Mouse (Mus musculus): Measurements from ENCODE around the gene Snx20. TPM values are rescaled to one million over a fixed set of nuclear protein-coding genes. Genes with fewer than 3 reads are reported as not detected.

Gene Snx20
- 0.59 and 1.3 TPM in 2 replicates for polyA plus RNA-seq (2016; fragmentation: Nextera tagmentation; extraction: Ambion mirVana)

DNA sequence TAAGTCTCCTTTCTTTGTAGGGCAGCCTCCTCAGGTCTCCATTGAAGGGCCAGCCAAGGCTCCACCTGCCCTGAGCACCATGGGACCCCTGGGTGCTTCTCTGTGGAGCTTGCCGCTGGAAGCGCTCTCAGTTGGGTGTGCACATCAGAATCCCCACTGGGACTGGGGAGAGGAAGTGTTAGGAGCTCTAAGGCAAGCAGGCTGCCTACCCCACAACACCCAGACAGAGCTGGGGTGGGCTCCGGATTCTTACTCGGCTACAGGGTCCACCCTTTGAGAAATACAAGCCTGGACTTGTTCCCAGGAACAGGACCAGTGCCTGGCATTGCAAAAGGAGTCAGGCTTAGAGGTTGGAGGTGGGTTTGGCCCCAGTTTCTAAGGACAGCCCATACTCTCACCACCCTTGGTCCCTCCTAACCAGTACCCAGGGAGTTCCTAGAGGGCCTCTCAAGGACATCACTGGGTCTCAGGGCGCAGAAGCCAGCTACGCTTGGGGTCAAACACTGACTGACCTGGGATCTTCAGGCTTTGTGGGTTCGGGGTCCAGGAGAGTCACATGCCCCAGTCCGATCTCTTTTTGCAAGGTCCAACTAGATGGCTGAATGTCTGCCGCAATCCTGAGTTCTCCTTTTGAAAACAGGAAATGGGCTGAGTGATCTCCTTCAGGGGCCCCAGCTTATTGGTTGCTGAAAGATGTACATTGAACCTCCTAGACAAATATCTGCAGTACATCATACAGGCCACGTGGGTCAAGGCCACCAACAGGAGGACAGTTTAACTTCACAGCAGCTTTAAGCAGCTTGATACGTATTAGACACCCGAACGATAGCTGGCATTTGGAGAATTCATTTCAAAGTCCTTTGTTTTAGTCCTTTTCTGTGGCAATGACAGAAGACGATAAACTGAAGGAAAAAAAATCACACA is at the start of gene Snx20:
Snx20 (minus strand) TSS at position 655 of the 924 bp plus-strand sequence.
- no peak within 1 kb of the TSS; the same call in none of the 2 replicates for H3K27ac ChIP-seq
- no peak for DNase-seq (ENCODE audit: low spot score)
- WGBS = 80% methylated on average over 14 of the region's 14 CpGs
- H3K4me3 ChIP-seq = no peak within 1 kb of the TSS
- peaks cover 13% of the 10 kb centered on the region; the same call in 1 of the 2 replicates for H3K4me1 ChIP-seq
- no peaks in the 10 kb centered on the region for H3K36me3 ChIP-seq
- H3K9me3 ChIP-seq = no peaks in the 10 kb centered on the region
- H3K27me3 ChIP-seq (ENCODE audit: insufficient read depth, poor library complexity, severe bottlenecking) = peaks cover 10% of the 10 kb centered on the region; the same call in 1 of the 2 replicates

DNA sequence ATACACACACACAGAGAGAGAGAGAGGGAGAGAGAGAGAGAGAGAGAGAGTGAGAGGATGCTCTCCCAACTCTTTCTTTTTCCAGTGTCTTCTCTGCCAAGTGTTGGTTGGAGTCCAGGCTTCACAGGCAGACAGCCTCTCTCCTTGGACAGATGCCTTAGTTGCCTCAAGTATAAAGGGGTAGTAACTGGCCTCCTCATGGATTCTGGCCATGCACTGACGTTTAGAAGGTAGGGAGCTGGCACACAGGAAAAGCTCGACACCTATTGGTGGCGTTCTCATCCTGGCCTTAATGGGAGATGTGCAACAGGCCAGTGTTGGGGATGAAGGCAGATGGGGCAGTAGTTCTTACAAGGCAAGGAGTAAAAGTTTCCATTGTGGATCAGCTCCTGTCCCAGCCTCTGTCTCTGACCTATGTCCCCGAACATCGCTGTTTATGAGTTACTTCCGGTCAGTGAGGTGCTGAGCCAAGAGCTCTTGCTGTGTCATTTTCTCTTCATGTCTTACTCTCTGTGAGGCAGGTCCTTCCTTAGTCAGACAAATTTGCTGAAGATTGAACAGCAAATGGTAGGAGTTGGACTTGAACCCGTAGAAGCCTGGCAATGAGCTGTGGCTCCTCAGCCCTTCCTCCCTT is 47.8 kb upstream of the Snx20 start:
- no peak overlapping the region for H3K4me3 ChIP-seq
- no peaks in the 10 kb centered on the region for H3K36me3 ChIP-seq
- 0 out of 2 replicates have a peak, but pooled peaks cover 5% of the 10 kb centered on the region for H3K4me1 ChIP-seq
- WGBS = 82% methylated on average over 7 of the region's 7 CpGs
- H3K27ac ChIP-seq = no peak overlapping the region
- no peaks in the 10 kb centered on the region for H3K27me3 ChIP-seq (ENCODE audit: insufficient read depth, poor library complexity, severe bottlenecking)
- no peaks in the 10 kb centered on the region for H3K9me3 ChIP-seq
- DNase-seq (ENCODE audit: low spot score) = peak; percentile 55

GRCm38 (mm10) chr8:88681046-88681445 is 45.1 kb upstream of the Snx20 start:
- DNase-seq (ENCODE audit: low spot score) = no peak
- Histone ChIP-seq H3K27ac (no peak overlapping the region), H3K36me3 (no peaks in the 10 kb centered on the region), H3K4me3 (no peak overlapping the region), H3K4me1 (no peaks in the 10 kb centered on the region), H3K9me3 (no peaks in the 10 kb centered on the region), H3K27me3 (ENCODE audit: insufficient read depth, poor library complexity, severe bottlenecking) (no peaks in the 10 kb centered on the region)
- 86% methylated on average over 8 of the region's 8 CpGs for WGBS

DNA sequence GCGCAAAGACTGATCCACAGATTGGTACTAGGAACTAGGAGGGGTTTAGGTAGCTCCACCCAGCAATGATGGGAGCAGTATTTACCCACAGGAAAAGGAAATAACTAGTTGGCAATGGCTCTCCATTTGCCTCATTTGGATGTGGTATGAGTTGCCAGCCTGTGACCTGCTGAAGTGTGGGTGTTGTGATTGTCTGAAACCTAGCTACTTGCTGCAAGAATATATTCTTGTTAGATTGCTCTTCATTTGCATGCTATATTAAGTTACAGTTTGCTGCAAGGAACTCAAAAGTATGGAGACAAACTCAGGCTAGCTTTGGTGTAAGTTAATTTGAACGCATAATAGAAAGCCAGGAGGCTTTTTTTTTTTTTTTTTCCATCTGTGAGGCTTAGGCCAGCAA is 44.6 kb upstream of the Snx20 start:
- no peaks in the 10 kb centered on the region for H3K9me3 ChIP-seq
- no peak for DNase-seq (ENCODE audit: low spot score)
- no peaks in the 10 kb centered on the region for H3K27me3 ChIP-seq (ENCODE audit: insufficient read depth, poor library complexity, severe bottlenecking)
- no peaks in the 10 kb centered on the region for H3K36me3 ChIP-seq
- no peak overlapping the region for H3K4me3 ChIP-seq
- H3K27ac ChIP-seq = no peak overlapping the region
- 85% methylated on average over 2 of the region's 2 CpGs for whole genome bisulfite sequencing
- H3K4me1 ChIP-seq = no peaks in the 10 kb centered on the region

DNA sequence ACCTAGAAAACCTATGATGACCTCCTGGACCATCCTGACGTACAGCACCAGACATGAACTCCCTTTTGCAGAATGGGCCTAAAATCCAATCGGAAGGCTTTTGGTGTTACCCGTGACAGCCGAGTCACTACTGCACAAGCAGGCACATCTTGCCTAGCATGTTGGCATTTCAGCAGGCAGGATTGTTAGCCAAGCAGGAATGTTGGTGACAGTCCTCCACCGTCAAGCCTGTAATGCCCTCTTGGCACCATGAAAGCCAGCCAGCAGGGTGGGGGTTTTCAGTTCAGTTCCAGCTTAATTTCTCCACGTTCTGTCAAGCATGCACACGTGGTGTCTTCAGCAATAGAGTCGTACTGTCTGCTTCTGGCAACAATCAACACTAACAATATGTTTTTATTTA is 41.1 kb upstream of the Snx20 start:
- Histone ChIP-seq H3K36me3 (no peaks in the 10 kb centered on the region), H3K4me1 (no peaks in the 10 kb centered on the region), H3K9me3 (no peaks in the 10 kb centered on the region), H3K4me3 (no peak overlapping the region), H3K27me3 (ENCODE audit: insufficient read depth, poor library complexity, severe bottlenecking) (peaks cover 5% of the 10 kb centered on the region; the same call in 1 of the 2 replicates), H3K27ac (no peak overlapping the region)
- DNase-seq (ENCODE audit: low spot score) = no peak
- WGBS = 85% methylated on average over 8 of the region's 8 CpGs

DNA sequence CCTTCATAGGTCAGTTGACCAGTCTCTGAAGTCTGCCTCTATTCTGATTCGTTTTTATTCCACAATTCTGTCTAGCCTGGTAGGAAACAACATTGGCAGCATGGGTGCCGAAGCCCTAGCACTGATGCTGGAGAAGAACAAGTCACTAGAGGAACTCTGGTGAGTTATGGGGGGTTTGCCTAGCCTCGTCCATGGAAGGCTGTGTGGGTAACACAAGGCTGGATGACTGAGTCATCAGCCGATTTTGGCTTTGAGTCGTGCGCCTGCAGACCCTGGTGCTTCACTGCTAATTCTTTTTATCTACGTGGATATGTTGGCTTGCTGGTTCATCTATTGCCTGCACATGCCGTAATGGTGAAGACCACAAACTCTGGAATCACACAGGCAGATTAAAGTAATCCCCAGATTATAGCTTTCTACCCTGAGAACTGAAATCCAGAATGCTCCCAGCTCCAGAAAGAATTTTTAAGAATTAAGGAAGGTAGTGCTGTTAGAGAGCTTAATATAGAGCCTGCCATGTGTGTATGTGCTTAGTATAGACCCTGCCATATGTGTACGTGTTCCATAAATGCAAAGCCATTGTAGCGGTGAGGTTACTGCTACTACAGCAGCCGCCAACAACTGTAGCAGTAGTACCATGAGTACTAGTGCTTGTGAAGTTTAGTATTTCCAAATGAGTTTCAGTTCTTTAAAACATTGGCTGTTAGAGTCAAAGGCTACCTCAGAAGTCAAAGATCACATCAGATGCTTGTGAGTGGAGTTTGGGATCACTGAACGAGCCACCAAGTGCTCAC is 39.6 kb upstream of the Snx20 start:
- no peaks in the 10 kb centered on the region for H3K9me3 ChIP-seq
- H3K4me3 ChIP-seq = no peak overlapping the region
- H3K27ac ChIP-seq = no peak overlapping the region
- H3K4me1 ChIP-seq = no peaks in the 10 kb centered on the region
- no peak for DNase-seq (ENCODE audit: low spot score)
- 80% methylated on average over 12 of the region's 12 CpGs for WGBS
- H3K36me3 ChIP-seq = no peaks in the 10 kb centered on the region
- peaks cover 12% of the 10 kb centered on the region; the same call in 1 of the 2 replicates for H3K27me3 ChIP-seq (ENCODE audit: insufficient read depth, poor library complexity, severe bottlenecking)

DNA sequence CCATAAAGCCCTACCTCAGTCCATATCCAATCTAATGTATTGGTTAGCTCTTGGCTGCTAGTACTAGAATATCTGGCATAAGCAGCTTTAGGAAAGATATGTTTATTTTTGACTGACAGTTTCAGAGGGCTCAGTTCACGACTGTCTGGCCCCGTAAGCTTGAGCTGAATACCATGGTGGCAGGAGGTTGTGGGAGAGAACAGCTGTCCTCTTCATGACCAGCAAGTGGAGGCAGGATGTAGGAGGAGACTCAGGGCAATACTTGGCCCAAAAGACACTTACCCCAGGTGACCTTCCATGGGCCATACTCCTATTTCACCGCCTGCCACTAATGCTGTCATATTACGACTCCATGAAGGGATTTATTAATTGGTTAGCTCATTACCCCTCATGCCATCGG is 37.9 kb upstream of the Snx20 start:
- Histone ChIP-seq H3K4me1 (no peaks in the 10 kb centered on the region), H3K9me3 (no peaks in the 10 kb centered on the region), H3K27ac (no peak overlapping the region), H3K36me3 (no peaks in the 10 kb centered on the region), H3K4me3 (no peak overlapping the region), H3K27me3 (ENCODE audit: insufficient read depth, poor library complexity, severe bottlenecking) (peaks cover 15% of the 10 kb centered on the region; the same call in 1 of the 2 replicates)
- no peak for DNase-seq (ENCODE audit: low spot score)
- WGBS = 87% methylated on average over 5 of the region's 5 CpGs

DNA sequence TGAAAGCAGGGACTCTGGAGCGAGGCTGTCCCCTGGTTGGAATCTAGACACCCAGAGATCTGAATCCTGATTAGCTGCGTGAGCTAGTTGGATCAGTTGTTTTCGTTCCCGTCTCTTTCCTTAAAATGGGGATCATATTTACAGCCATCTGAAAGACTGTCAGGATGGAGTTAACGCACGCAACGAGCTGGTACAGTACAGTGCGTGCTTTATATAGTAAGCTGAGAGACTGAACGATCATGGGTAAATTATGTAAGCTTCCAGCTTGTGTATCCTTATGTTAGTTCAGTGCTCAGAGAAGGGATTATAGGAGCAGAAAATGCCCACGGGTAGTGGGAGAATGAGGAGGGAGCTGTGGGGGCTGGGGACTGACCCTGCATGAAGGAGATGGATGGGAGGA is 35.6 kb upstream of the Snx20 start:
- no peak overlapping the region for H3K27ac ChIP-seq
- DNase-seq (ENCODE audit: low spot score) = no peak
- H3K27me3 ChIP-seq (ENCODE audit: insufficient read depth, poor library complexity, severe bottlenecking) = peaks cover 15% of the 10 kb centered on the region; the same call in 1 of the 2 replicates
- H3K36me3 ChIP-seq = no peaks in the 10 kb centered on the region
- no peaks in the 10 kb centered on the region for H3K9me3 ChIP-seq
- whole genome bisulfite sequencing = 85% methylated on average over 10 of the region's 10 CpGs
- no peak overlapping the region for H3K4me3 ChIP-seq
- H3K4me1 ChIP-seq = no peaks in the 10 kb centered on the region

DNA sequence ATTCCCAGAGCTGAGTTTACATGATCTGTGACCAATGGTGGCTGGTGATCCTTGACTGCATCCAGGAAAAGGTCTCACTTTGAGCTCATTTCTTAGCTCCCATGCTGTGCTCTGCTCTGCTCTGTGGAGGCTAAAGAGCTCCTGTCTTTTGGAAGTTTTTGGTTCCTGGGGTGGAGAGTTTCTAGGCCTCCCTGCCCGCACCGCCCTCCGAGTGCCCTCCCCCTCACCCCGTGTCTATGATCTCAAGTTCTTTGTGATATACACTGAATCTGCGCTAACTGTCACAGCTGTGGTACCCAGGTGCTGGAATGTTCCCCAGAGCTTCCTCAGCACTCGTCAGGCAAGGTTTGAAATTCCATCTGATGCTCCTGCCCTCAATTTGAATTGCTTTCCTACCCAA is 34.9 kb upstream of the Snx20 start:
- Histone ChIP-seq H3K36me3 (no peaks in the 10 kb centered on the region), H3K4me1 (no peaks in the 10 kb centered on the region), H3K9me3 (no peaks in the 10 kb centered on the region), H3K27me3 (ENCODE audit: insufficient read depth, poor library complexity, severe bottlenecking) (peaks cover 15% of the 10 kb centered on the region; the same call in 1 of the 2 replicates), H3K27ac (no peak overlapping the region), H3K4me3 (no peak overlapping the region)
- DNase-seq (ENCODE audit: low spot score) = no peak
- 73% methylated on average over 6 of the region's 6 CpGs for WGBS

DNA sequence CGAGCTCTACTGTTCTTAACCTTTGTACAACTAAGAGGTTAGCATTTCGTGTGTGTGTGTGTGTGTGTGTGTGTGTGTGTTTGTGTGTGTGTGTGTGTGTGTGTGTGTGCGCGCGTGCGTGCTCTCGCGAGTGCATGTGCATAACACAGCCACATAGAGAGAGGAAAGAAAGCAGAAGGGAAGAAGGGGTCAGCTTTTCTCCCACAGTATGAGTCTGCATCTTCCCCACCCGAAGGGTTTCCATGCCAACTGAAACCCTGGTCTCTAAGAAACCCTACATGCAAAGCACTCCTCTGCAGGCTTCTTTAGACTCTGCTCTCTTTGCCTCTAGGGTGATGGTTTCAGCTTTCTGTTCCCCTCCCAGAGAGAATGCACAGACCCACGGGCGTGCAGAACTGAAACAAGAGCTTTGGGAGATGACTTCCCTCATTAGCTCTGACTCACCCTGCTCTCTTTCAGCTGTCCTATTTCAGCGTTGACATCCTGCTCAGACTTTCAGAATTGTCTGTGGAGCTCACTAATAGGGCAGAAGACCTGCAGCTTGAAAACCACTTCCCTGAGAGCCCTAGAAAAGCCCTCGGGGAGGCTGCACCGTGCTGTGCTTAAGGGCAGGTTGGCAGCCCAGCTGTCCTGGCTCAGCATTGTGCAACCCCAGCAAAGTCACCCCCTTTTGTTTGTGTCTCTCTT is 32.6 kb upstream of the Snx20 start:
- H3K4me3 ChIP-seq = no peak overlapping the region
- no peaks in the 10 kb centered on the region for H3K36me3 ChIP-seq
- no peak for DNase-seq (ENCODE audit: low spot score)
- no peaks in the 10 kb centered on the region for H3K9me3 ChIP-seq
- H3K4me1 ChIP-seq = 0 out of 2 replicates have a peak, but pooled peaks cover 4% of the 10 kb centered on the region
- peaks cover 25% of the 10 kb centered on the region; the same call in 1 of the 2 replicates for H3K27me3 ChIP-seq (ENCODE audit: insufficient read depth, poor library complexity, severe bottlenecking)
- 74% methylated on average over 14 of the region's 14 CpGs for WGBS
- no peak overlapping the region for H3K27ac ChIP-seq

GRCm38 (mm10) chr8:88666435-88666834 is 30.5 kb upstream of the Snx20 start:
- no peak for DNase-seq (ENCODE audit: low spot score)

GRCm38 (mm10) chr8:88664947-88665346 is 29.0 kb upstream of the Snx20 start:
- no peak for DNase-seq (ENCODE audit: low spot score)
- Histone ChIP-seq H3K36me3 (no peaks in the 10 kb centered on the region), H3K27me3 (ENCODE audit: insufficient read depth, poor library complexity, severe bottlenecking) (peaks cover 15% of the 10 kb centered on the region; the same call in 1 of the 2 replicates), H3K9me3 (no peaks in the 10 kb centered on the region), H3K27ac (no peak overlapping the region), H3K4me3 (no peak overlapping the region), H3K4me1 (0 out of 2 replicates have a peak, but pooled peaks cover 4% of the 10 kb centered on the region)
- WGBS = 86% methylated on average over 19 of the region's 19 CpGs

More at GRCm38 (mm10) chr8:88666435-88666834, 30.5 kb upstream of the Snx20 start:
- no peak overlapping the region for H3K27ac ChIP-seq
- no peaks in the 10 kb centered on the region for H3K9me3 ChIP-seq
- H3K4me1 ChIP-seq = 0 out of 2 replicates have a peak, but pooled peaks cover 4% of the 10 kb centered on the region
- peaks cover 19% of the 10 kb centered on the region; the same call in 1 of the 2 replicates for H3K27me3 ChIP-seq (ENCODE audit: insufficient read depth, poor library complexity, severe bottlenecking)
- WGBS = 35% methylated on average over 1 of the region's 1 CpGs
- no peak overlapping the region for H3K4me3 ChIP-seq
- no peaks in the 10 kb centered on the region for H3K36me3 ChIP-seq
